Mouse (Mus musculus) heart, embryonic 15.5 days (tissue): ENCODE measurements around the gene Il31ra. TPM values are rescaled to one million over a fixed set of nuclear protein-coding genes. Genes with fewer than 3 reads are reported as not detected.
"Not testable (repeated sequence)": the region's sequence is repeated elsewhere in the genome, so short reads cannot be mapped to it uniquely, and the experiment has no call there.

ENCODE experiments used
- ATAC-seq: fragments of 200-750 bp; cut with Nextera tagmentation; replicated peaks from 2 replicates; pipeline ENCODE4 v1.8.0; 2017; ENCODE audit warnings: low read depth, moderate TSS enrichment; ENCODE audit not compliant: insufficient number of reproducible peaks, insufficient read depth, low FRiP score
- H3K27ac ChIP-seq: fragments of 300-500 bp; sonication (generic); 2 replicates; pipeline ENCODE4 v1.5.1; 2015; ENCODE audit warnings: mild to moderate bottlenecking, inconsistent platforms
- H3K27me3 ChIP-seq: fragments of 300-500 bp; sonication (generic); 2 replicates; pipeline ENCODE4 v1.6.1; 2015; ENCODE audit warnings: inconsistent platforms
- H3K36me3 ChIP-seq: fragments of 300-500 bp; sonication (generic); 2 replicates; pipeline ENCODE4 v1.6.1; 2015; ENCODE audit warnings: mild to moderate bottlenecking, inconsistent platforms
- H3K4me1 ChIP-seq: fragments of 300-500 bp; sonication (generic); replicated peaks from 2 replicates; pipeline ENCODE4 v1.6.1; 2015; ENCODE audit warnings: inconsistent platforms
- H3K4me2 ChIP-seq: fragments of 300-500 bp; sonication (generic); 2 replicates; pipeline ENCODE4 v1.6.1; 2015; ENCODE audit warnings: inconsistent platforms, mild to moderate bottlenecking, moderate library complexity
- H3K4me3 ChIP-seq: fragments of 300-500 bp; sonication (generic); 2 replicates; pipeline ENCODE4 v1.5.1; 2015; ENCODE audit warnings: mild to moderate bottlenecking, inconsistent platforms
- H3K9ac ChIP-seq: fragments of 300-500 bp; sonication (generic); 2 replicates; pipeline ENCODE4 v1.6.1; 2015; ENCODE audit warnings: mild to moderate bottlenecking, inconsistent platforms
- H3K9me3 ChIP-seq: fragments of 300-500 bp; sonication (generic); replicated peaks from 2 replicates; pipeline ENCODE4 v1.6.1; 2016; ENCODE audit warnings: inconsistent platforms
- WGBS: fragments of 180-500 bp; shearing (Covaris S2); methylation state at CpG from one replicate; pipeline ENCODE4 v1.1.7; 2015; ENCODE audit warnings: mixed read lengths; 5-methylcytosine and 5-hydroxymethylcytosine counted together
- polyA plus RNA-seq: library from polyadenylated mRNA; unstranded; fragments of >200 nt; fragmentation: Nextera tagmentation; extraction: Ambion mirVana; gene quantifications from 2 replicates; pipeline ENCODE4 v1.2.1, GENCODE M21; 2015

Il31ra gene
- polyA plus RNA-seq, 1 experiment from 2014 or later, result 0.19 TPM

DNA sequence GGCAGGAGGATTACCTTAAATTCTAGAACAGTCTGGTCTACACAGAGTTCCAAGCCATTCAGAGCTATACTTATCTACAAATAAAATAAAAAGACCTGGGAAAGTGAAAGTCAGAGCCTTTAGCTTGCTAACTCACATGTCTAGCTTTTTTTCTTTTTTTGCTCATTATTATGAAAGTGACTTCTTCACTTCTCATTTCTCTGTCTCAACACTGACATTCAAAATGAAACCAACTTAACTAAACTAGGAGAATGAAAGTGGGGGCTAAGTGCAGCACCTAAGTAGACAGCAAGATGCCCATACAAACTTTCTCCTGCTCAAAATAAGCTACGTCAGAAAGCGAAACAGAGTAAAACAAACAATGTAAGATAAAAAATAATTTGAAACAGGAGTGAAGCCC lies 8.4 kb upstream of the Il31ra start:
- H3K9me3 ChIP-seq, result no peaks in the 10 kb centered on the region
- no peak overlapping the region for H3K9ac ChIP-seq
- H3K27me3 ChIP-seq, result no peaks in the 10 kb centered on the region
- ATAC-seq, result no peak
- 84% methylated on average over 2 of the region's 2 CpGs for WGBS
- no peaks in the 10 kb centered on the region for H3K4me1 ChIP-seq
- no peak overlapping the region for H3K27ac ChIP-seq
- H3K36me3 ChIP-seq, result no peaks in the 10 kb centered on the region
- H3K4me3 ChIP-seq, result no peak overlapping the region
- H3K4me2 ChIP-seq, result no peak overlapping the region

DNA sequence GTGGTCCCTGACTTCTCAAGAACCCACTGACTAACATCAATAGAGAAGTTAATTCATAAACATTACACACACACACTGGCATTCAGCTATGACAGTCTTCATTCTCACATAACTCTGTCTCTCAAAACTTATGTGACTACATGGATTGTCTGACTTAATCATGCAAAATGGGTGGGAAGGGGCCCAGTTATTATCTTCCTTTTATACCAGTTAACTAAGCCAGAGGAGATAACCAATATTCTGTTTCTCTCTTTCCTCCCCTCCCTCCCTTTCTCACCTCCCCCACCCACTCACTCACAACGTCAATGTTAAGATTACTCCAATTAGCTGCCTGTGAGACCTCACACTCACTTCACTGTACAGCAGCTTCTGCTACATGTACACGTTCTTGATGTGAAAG lies 3.9 kb downstream of the Il31ra start:
- Histone ChIP-seq H3K4me1 (no peaks in the 10 kb centered on the region), H3K4me2 (no peak overlapping the region), H3K27me3 (no peaks in the 10 kb centered on the region), H3K4me3 (no peak overlapping the region), H3K27ac (no peak overlapping the region), H3K36me3 (no peaks in the 10 kb centered on the region), H3K9me3 (no peaks in the 10 kb centered on the region), H3K9ac (no peak overlapping the region)
- ATAC-seq, result no peak
- 21% methylated on average over 2 of the region's 2 CpGs for WGBS

DNA sequence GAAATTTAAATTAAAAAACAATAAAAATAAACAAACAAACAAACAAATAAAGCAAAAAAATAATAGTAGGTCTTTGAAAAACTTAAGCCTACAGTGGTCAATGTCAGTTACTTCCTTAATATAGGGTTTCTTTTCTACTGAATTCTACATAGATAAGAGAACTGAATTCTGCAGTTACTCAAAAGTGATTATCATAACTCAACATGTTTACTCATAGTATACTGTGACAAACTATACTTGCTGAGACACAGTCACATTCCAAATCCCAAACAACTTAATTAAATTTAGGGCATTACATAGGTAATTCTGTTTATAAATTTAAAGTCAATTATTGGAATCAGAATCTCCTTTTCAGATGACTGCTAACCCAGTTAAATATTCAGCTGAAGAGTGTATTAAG lies 4.5 kb downstream of the Il31ra start:
- H3K27ac ChIP-seq, result no peak overlapping the region

DNA sequence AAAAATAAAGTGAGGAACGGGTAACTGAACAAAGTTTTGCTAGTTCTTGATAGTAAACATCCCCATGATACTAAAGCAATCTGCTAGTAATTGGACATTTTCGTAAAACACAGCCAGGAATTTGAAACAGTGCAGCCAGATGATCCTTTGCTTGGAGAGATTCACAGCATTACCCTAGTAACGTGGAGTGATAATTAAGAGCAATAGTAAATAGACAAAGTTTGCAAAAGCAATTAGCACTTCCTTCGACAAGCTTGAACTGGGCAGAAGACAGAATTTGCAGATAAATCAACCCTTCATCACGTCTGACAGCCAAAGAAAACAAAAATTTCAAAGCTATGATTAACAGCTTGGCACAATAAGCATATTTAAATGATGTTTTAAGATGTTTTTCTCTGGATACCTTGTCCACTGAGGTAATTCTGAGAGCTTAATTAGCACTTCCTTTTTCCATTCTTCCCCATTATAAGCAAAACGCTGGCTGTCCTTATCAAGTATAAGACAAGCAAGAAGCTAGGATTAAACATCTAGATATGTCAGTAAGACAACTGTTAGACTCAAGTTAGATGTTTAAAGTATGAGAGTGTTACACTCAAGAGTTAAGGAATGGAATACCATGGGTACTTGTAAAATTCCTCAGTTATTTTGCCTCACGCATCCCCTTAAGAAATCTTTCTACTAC lies 9.5 kb downstream of the Il31ra start:
- Histone ChIP-seq H3K9ac (no peak overlapping the region), H3K4me3 (no peak overlapping the region), H3K36me3 (no peaks in the 10 kb centered on the region), H3K4me2 (no peak overlapping the region), H3K27me3 (no peaks in the 10 kb centered on the region), H3K4me1 (no peaks in the 10 kb centered on the region), H3K9me3 (no peaks in the 10 kb centered on the region), H3K27ac (no peak overlapping the region)
- no peak for ATAC-seq
- 40% methylated on average over 7 of the region's 7 CpGs for WGBS

More for the DNA sequence above, 4.5 kb downstream of the Il31ra start:
- Histone ChIP-seq H3K4me2 (no peak overlapping the region), H3K9ac (no peak overlapping the region), H3K4me1 (no peaks in the 10 kb centered on the region), H3K36me3 (no peaks in the 10 kb centered on the region), H3K9me3 (no peaks in the 10 kb centered on the region), H3K4me3 (no peak overlapping the region), H3K27me3 (no peaks in the 10 kb centered on the region)
- ATAC-seq, result no peak

DNA sequence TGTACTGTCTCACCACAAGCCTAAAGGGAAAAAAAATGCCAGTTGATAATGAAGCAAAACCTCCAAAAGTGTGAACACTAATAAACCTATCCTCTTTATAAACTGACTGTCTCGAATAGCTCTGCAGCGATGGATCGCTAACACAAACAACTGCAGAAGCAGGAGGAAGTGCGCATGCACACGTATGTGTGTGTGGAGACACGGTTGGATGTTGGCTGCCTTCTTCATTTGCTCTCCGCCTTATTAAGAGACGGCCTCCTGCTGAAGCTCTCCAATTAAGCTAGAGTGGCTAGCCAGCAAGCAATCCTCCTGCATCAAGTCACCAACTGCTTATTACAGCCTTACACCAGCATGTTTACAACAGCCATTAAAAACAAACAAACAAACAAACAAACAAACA lies 11.9 kb downstream of the Il31ra start:
- no peak overlapping the region for H3K9ac ChIP-seq
- H3K4me3 ChIP-seq, result no peak overlapping the region
- H3K4me2 ChIP-seq, result no peak overlapping the region
- no peaks in the 10 kb centered on the region for H3K4me1 ChIP-seq
- H3K9me3 ChIP-seq, result no peaks in the 10 kb centered on the region
- H3K27me3 ChIP-seq, result no peaks in the 10 kb centered on the region
- H3K36me3 ChIP-seq, result no peaks in the 10 kb centered on the region
- WGBS, result 84% methylated on average over 8 of the region's 8 CpGs
- H3K27ac ChIP-seq, result no peak overlapping the region
- no peak for ATAC-seq

DNA sequence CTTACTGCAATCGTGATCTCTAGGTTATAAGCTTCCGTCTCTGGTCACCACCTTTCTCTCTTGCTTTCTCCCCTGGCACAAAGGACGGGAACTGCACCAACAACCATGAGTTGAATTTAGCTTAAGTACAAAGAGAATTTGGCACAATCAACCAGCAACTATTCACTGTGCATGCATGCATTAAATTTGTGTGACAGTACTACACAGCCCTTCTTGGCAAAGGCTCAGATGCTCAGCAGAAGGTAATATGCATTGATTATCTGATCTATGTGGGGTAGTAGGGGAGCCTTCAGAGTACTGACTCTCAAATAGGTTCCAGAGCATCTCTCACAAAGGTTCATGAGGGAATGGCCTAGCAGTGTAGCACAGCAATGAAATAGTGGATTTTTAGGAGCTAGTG lies 12.4 kb downstream of the Il31ra start:
- WGBS, result 88% methylated on average over 3 of the region's 3 CpGs
- no peaks in the 10 kb centered on the region for H3K9me3 ChIP-seq
- no peak overlapping the region for H3K4me2 ChIP-seq
- no peak overlapping the region for H3K27ac ChIP-seq
- H3K4me1 ChIP-seq, result no peaks in the 10 kb centered on the region
- H3K4me3 ChIP-seq, result no peak overlapping the region
- no peak overlapping the region for H3K9ac ChIP-seq
- ATAC-seq, result no peak
- no peaks in the 10 kb centered on the region for H3K27me3 ChIP-seq
- H3K36me3 ChIP-seq, result no peaks in the 10 kb centered on the region

DNA sequence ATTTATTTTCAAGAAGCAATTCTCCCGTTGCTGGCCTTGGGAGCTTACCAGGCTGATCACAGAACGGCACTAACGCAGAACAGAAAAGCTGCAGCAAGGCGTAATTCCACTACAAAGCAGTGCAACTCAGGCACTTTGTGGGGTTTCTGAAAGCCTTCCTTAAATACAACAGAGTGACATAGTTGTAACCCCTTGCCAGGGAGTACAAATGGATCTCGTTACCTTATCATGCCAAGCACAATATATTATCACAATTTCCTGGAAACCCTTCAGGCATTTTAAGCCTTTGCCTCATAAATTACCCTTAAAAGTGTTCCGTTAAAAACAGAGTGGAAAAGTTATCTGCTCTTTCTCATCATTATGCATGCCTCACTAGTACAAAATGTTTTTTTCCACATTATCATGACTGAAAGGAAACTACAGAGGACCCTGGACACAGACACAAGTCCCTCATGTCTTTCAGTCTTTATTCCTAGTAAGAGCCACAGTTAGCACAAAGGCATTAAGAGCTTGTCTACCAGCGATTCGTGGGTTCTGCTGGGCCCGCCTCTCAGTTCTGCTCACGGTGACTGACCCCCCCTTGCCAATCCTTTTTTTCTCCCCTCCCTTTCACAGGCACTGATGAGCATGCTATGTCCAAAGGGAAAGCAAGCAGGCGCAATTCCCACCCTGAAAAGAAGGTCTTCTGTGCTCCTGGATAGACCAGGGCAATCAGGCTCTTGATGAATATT lies 13.4 kb downstream of the Il31ra start:
- no peaks in the 10 kb centered on the region for H3K4me1 ChIP-seq
- H3K4me2 ChIP-seq, result no peak overlapping the region
- H3K36me3 ChIP-seq, result no peaks in the 10 kb centered on the region
- H3K4me3 ChIP-seq, result no peak overlapping the region
- no peaks in the 10 kb centered on the region for H3K27me3 ChIP-seq
- H3K27ac ChIP-seq, result no peak overlapping the region
- H3K9ac ChIP-seq, result no peak overlapping the region
- ATAC-seq, result no peak
- no peaks in the 10 kb centered on the region for H3K9me3 ChIP-seq
- WGBS, result 47% methylated on average over 11 of the region's 11 CpGs

DNA sequence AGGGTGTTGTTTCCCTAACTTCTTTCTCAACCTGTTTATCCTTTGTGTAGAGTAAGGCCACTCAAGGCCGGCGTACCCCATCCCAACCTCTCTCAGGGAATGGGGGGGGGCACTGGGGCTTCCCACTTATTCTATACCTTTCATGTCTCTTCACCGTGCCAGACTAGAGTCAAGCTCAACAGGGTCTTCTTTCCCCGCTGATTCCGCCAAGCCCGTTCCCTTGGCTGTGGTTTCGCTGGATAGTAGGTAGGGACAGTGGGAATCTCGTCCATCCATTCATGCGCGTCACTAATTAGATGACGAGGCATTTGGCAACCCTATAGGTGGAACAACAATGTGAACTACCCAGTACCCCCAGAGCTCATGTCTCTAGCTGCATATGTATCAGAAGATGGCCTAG lies 16.1 kb downstream of the Il31ra start:
- WGBS, result 79% methylated on average over 11 of the region's 11 CpGs
- not testable (repeated sequence) for H3K9me3 ChIP-seq, H3K27me3 ChIP-seq, H3K36me3 ChIP-seq, H3K4me1 ChIP-seq, H3K4me2 ChIP-seq, ATAC-seq, H3K4me3 ChIP-seq, H3K9ac ChIP-seq, H3K27ac ChIP-seq

DNA sequence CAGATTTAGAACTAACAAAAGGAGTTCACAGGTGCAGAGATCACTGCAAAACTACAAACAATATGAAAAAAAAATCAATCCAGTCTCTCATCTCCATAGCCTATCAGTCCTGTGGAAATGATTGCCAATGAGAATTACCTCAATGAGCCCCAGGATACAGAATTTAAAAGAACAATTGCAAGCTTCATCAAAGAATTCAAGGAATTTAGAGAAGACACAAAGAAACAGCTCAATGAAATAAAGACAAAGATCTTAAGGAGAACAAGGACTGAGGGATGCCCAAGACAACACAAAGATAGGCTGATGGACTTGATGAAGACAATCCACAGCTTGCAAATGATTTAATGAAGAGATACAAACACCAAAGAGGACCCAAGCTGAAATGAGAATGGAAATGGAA lies 20.4 kb downstream of the Il31ra start:
- no peaks in the 10 kb centered on the region for H3K36me3 ChIP-seq

DNA sequence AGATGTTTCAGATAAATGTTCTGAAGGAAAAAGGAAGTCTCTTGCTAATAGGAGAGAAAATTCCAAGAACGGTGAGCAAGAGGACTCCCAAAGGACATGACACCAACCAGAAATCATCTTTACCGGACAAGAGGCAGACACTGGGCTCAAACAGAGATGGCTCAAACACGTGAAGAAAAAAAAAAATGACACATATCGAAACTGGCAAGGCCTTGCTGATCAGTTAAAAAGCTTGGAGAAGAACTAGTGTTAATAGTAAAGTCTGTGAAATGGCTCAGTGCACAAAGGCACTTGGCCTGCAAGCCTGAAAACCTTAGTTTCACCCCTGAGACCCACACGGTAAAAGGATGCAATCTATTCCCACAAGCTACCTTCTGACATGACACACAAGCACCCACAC lies 23.4 kb downstream of the Il31ra start:
- no peaks in the 10 kb centered on the region for H3K27me3 ChIP-seq
- no peaks in the 10 kb centered on the region for H3K4me1 ChIP-seq
- H3K4me2 ChIP-seq, result no peak overlapping the region
- no peaks in the 10 kb centered on the region for H3K9me3 ChIP-seq
- no peak overlapping the region for H3K9ac ChIP-seq
- no peaks in the 10 kb centered on the region for H3K36me3 ChIP-seq
- H3K27ac ChIP-seq, result no peak overlapping the region
- no peak overlapping the region for H3K4me3 ChIP-seq
- no peak for ATAC-seq
- 66% methylated on average over 5 of the region's 5 CpGs for WGBS

More for the DNA sequence above, 20.4 kb downstream of the Il31ra start:
- no peaks in the 10 kb centered on the region for H3K9me3 ChIP-seq
- no peaks in the 10 kb centered on the region for H3K27me3 ChIP-seq
- no peak overlapping the region for H3K9ac ChIP-seq
- no peak for ATAC-seq
- H3K4me1 ChIP-seq, result no peaks in the 10 kb centered on the region
- no peak overlapping the region for H3K4me3 ChIP-seq
- H3K4me2 ChIP-seq, result no peak overlapping the region
- no peak overlapping the region for H3K27ac ChIP-seq

DNA sequence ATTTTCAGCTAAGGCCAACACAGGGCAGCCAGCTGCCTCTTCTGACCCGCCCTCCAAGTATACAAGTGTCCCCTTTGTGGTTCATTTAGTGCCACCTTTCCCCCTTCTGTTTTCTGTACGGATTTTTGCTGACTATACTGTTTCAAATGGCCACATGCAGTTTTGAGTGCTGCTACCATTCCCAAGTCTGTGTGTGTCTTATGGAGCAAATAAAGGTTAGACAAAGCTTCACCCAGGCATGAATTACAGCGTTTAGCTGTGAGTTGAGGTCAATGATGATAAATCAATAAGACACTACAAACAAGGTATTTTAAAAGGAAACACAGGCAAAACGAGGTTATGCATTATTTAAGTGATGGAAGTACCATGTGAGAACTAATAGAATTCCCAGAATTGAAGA lies 24.6 kb downstream of the Il31ra start:
- no peak overlapping the region for H3K4me3 ChIP-seq
- H3K27me3 ChIP-seq, result no peaks in the 10 kb centered on the region
- no peak overlapping the region for H3K9ac ChIP-seq
- H3K9me3 ChIP-seq, result no peaks in the 10 kb centered on the region
- H3K27ac ChIP-seq, result no peak overlapping the region
- H3K4me1 ChIP-seq, result no peaks in the 10 kb centered on the region
- WGBS, result 56% methylated on average over 4 of the region's 4 CpGs
- no peak overlapping the region for H3K4me2 ChIP-seq
- no peaks in the 10 kb centered on the region for H3K36me3 ChIP-seq
- no peak for ATAC-seq

DNA sequence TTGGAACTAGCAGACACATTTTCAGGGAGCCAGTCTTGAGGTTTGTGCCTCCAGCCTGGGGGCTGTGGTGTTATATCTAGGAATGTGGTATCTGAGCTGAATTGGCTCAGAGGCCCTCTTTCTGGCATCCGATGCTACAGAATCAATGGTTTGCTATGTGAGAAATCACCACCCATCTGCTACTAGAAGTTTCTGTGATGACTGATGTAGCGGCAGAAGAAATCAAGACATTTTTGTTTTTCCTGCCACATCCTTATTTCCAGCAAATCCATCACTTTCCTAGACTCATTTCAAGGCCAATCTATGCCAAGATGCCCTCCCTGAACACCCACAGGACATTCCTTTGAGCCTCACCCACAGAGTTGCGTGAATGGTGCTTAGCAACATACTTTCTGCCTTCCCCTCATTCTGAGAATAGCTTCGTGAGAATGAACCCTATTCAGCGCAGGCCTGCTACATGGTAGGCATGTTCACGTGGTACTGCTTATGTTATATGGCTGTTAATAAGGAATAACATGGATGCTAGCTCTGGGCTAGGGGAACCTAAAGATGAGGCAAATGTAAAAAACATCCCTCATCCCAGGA lies 33.5 kb downstream of the Il31ra start:
- no peak overlapping the region for H3K4me3 ChIP-seq
- no peak for ATAC-seq
- H3K4me2 ChIP-seq, result no peak overlapping the region
- H3K4me1 ChIP-seq, result no peaks in the 10 kb centered on the region
- no peaks in the 10 kb centered on the region for H3K27me3 ChIP-seq
- H3K9me3 ChIP-seq, result no peaks in the 10 kb centered on the region
- no peak overlapping the region for H3K27ac ChIP-seq
- no peaks in the 10 kb centered on the region for H3K36me3 ChIP-seq
- no peak overlapping the region for H3K9ac ChIP-seq
- WGBS, result 70% methylated on average over 6 of the region's 6 CpGs
